Mouse (Mus musculus) liver, embryonic 12.5 days (tissue): Measurements from ENCODE around the gene Lhx6. TPM values are rescaled to one million over a fixed set of nuclear protein-coding genes. Genes with fewer than 3 reads are reported as not detected.

ENCODE experiments used
- ATAC-seq: fragments of 200-750 bp; cut with Nextera tagmentation; 2 replicates; pipeline ENCODE4 v1.8.0; 2017; ENCODE audit warnings: moderate number of reproducible peaks, mild to moderate bottlenecking, moderate library complexity
- H3K27ac ChIP-seq: fragments of 300-500 bp; sonication (generic); 2 replicates; pipeline ENCODE4 v1.5.1; 2016; ENCODE audit warnings: mild to moderate bottlenecking
- H3K27me3 ChIP-seq: fragments of 300-500 bp; sonication (generic); replicated peaks from 2 replicates; pipeline ENCODE4 v1.6.1; 2016; ENCODE audit warnings: mild to moderate bottlenecking, moderate library complexity
- H3K36me3 ChIP-seq: fragments of 300-500 bp; sonication (generic); 2 replicates; pipeline ENCODE4 v1.6.1; 2016; ENCODE audit warnings: mild to moderate bottlenecking, moderate library complexity
- H3K4me1 ChIP-seq: fragments of 300-500 bp; sonication (generic); 2 replicates; pipeline ENCODE4 v1.6.1; 2016
- H3K4me2 ChIP-seq: fragments of 300-500 bp; sonication (generic); 2 replicates; pipeline ENCODE4 v1.6.1; 2016; ENCODE audit warnings: mild to moderate bottlenecking, moderate library complexity
- H3K4me3 ChIP-seq: fragments of 300-500 bp; sonication (generic); 2 replicates; pipeline ENCODE4 v1.5.1; 2016; ENCODE audit warnings: mild to moderate bottlenecking, moderate library complexity
- H3K9ac ChIP-seq: fragments of 300-500 bp; sonication (generic); 2 replicates; pipeline ENCODE4 v1.6.1; 2016; ENCODE audit warnings: mild to moderate bottlenecking, moderate library complexity
- H3K9me3 ChIP-seq: fragments of 300-500 bp; sonication (generic); replicated peaks from 2 replicates; pipeline ENCODE4 v1.6.1; 2016; ENCODE audit warnings: mild to moderate bottlenecking, moderate library complexity
- WGBS: fragments of 180-500 bp; shearing (Covaris S2); methylation state at CpG from one replicate; pipeline ENCODE4 v1.1.7; 2016; ENCODE audit not compliant: insufficient replicate concordance; 5-methylcytosine and 5-hydroxymethylcytosine counted together
- polyA plus RNA-seq: library from polyadenylated mRNA; unstranded; fragments of >200 nt; fragmentation: Nextera tagmentation; extraction: Ambion mirVana; gene quantifications from 2 replicates; pipeline ENCODE4 v1.2.1, GENCODE M21; 2016

The Lhx6 gene
- polyA plus RNA-seq, 1 experiment from 2014 or later = 0.29 TPM

DNA sequence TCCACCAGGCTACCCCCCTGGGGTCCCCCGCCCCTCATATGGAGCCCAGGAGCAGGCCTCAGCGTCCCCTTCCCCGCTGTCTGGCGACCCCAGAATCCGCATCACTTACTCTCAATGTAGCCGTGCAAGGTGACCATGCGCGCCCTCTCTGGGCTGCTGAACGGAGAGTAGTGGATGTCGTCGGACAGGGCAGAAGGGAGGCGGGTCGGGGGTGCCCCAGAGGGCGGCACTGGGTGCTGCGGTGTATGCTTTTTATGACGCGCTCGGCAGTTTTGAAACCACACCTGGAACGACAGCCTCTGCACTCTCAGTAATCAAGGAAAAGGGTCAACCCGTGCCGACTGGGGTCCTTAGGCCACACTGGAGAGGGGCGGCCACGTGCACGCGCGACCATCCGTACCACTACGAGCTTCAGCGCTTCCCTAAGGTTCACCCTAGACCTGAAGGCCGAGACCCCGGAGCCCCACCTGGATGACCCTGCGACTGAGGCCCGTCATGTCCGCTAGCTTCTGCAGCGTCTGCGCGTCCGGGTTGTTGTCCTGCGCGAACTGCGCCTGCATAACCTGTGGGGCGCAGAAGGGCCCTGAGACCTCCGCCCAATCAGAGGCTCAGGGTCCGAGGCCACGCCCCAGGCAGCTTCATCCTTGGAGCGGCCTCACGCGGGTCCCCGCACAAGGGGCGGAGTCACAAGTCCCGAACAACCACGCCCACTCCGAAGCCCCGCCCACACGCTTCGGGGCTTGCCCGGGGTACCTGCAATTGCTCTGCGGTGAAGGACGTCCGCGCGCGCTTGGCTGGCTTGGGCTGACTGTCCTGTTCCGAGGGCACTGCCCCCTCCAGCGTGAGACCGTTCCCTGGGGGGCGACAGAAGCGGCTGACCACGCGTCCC lies 14.1 kb downstream of the Lhx6 start:
- ATAC-seq = peak; percentile 83
- Histone ChIP-seq H3K4me1 (peaks cover 16% of the 10 kb centered on the region), H3K4me3 (peak overlapping the region; percentile 54), H3K27me3 (peaks cover 98% of the 10 kb centered on the region), H3K27ac (no peak overlapping the region), H3K4me2 (peak overlapping the region; percentile 78), H3K9ac (no peak overlapping the region), H3K36me3 (no peaks in the 10 kb centered on the region), H3K9me3 (no peaks in the 10 kb centered on the region)
- 2% methylated on average over 70 of the region's 70 CpGs for WGBS

DNA sequence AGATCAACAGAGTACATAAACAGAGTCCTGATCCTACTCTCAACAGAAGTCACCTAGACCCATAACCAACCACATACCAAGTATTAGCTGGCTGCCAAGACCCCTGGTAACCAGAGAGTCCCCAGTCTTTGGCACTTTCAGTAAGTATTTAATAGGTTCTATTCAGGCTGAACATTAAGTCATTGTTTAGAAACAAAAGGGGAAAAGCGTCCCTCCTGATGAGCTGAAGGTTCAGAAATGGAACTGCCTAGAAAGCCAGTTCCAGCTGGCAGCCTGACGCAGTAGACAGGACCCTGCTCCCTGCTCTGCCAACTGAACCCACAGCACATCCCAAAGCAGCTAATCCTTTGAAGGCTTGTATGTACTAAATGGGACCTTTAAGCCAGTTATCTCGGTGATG lies 16.0 kb downstream of the Lhx6 start:
- H3K27me3 ChIP-seq = peaks cover 86% of the 10 kb centered on the region

DNA sequence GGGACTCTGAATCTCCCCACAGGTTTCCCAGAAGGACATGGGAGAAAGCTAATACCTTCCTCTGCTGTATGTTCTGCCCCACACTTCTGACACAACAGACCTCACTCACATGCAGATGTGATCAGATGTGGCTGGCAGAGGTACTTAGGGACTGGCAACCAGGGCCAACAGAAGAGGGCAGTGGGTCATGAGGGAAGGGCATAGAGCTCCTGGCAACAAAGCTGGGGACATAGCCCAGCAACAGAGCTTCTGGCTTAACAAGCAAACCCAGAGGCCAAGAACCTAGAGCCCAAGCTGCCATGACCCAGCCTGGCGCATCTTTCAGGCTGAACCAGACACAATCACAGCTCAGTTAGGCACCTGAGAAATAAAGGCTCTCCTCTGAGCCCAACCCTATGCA lies 20.2 kb downstream of the Lhx6 start:
- H3K4me1 ChIP-seq = no peaks in the 10 kb centered on the region
- H3K4me2 ChIP-seq = no peak overlapping the region
- WGBS = 57% methylated on average over 1 of the region's 1 CpGs
- H3K36me3 ChIP-seq = no peaks in the 10 kb centered on the region
- H3K9ac ChIP-seq = no peak overlapping the region
- no peak overlapping the region for H3K4me3 ChIP-seq
- H3K27ac ChIP-seq = no peak overlapping the region
- H3K27me3 ChIP-seq = peaks cover 65% of the 10 kb centered on the region
- no peaks in the 10 kb centered on the region for H3K9me3 ChIP-seq
- ATAC-seq = no peak

More for the DNA sequence above, 16.0 kb downstream of the Lhx6 start:
- Histone ChIP-seq H3K4me3 (no peak overlapping the region), H3K27ac (no peak overlapping the region), H3K36me3 (no peaks in the 10 kb centered on the region), H3K9ac (no peak overlapping the region), H3K9me3 (no peaks in the 10 kb centered on the region), H3K4me1 (peaks cover 16% of the 10 kb centered on the region), H3K4me2 (no peak overlapping the region)
- ATAC-seq = no peak
- WGBS = 45% methylated on average over 3 of the region's 3 CpGs

DNA sequence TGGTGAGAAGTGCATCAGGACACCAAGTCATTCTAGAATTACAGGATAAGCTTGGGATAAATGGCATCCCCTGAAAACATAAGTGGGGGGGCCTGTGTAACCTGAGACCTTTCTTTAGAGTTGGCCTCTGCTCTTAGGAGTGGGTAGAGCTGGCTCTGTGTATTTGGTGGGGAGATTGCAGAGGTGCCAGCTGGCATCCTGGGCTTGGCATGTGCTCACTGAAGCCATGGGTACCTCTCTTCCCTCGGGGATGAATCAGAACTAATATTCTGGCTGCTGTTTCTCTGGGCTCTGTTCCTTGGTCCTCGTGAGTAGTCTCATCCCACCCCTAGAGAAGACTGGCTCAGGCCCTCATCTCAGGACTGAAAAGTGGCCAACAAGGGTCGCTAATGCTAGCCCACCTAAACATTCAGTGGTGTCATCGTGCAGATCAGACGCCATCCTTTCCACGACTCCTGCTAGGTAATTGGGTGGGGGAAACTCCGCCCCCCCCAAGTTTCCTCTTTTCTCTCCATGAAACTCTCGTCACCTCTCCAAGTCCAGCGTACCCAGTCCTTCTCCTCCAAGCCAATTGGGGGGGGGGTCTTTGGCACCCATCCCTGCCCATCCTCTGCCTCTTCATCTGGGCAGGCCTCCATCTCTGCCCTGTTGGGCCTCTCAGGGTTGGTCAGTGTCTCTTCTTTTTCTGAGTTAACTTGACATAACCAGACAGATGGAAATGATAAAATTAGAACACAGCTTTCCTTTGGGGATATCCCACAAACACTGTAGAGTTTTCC lies 22.2 kb downstream of the Lhx6 start:
- no peak overlapping the region for H3K9ac ChIP-seq
- 60% methylated on average over 9 of the region's 9 CpGs for WGBS
- no peak overlapping the region for H3K4me3 ChIP-seq
- no peaks in the 10 kb centered on the region for H3K36me3 ChIP-seq
- H3K9me3 ChIP-seq = no peaks in the 10 kb centered on the region
- no peak overlapping the region for H3K4me2 ChIP-seq
- H3K4me1 ChIP-seq = no peaks in the 10 kb centered on the region
- no peak for ATAC-seq
- no peak overlapping the region for H3K27ac ChIP-seq
- H3K27me3 ChIP-seq = peaks cover 57% of the 10 kb centered on the region

DNA sequence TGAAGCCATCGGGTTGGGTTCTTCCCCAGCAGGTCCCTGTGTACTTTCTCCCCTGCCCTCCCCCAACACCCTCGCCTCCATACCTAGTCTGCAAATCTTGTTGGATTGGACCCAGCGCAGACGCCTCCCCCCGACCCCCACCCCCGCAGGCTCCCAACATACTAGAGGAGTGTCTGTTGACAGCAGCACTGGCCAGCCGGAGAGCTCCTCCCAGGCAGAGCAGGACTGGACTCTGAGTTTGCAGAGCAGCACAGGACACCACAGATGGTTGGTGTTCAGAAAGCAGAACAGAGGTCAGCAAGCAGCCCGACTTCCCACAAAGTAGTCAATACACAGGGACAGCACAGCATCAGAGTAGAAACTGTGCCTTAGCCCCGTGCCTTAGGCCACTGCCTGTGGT lies 23.8 kb downstream of the Lhx6 start:
- Histone ChIP-seq H3K4me1 (no peaks in the 10 kb centered on the region), H3K9ac (no peak overlapping the region), H3K27me3 (peaks cover 47% of the 10 kb centered on the region), H3K4me3 (no peak overlapping the region), H3K9me3 (no peaks in the 10 kb centered on the region), H3K36me3 (no peaks in the 10 kb centered on the region), H3K27ac (no peak overlapping the region), H3K4me2 (no peak overlapping the region)
- peak; percentile 81 for ATAC-seq
- WGBS = 34% methylated on average over 9 of the region's 9 CpGs

DNA sequence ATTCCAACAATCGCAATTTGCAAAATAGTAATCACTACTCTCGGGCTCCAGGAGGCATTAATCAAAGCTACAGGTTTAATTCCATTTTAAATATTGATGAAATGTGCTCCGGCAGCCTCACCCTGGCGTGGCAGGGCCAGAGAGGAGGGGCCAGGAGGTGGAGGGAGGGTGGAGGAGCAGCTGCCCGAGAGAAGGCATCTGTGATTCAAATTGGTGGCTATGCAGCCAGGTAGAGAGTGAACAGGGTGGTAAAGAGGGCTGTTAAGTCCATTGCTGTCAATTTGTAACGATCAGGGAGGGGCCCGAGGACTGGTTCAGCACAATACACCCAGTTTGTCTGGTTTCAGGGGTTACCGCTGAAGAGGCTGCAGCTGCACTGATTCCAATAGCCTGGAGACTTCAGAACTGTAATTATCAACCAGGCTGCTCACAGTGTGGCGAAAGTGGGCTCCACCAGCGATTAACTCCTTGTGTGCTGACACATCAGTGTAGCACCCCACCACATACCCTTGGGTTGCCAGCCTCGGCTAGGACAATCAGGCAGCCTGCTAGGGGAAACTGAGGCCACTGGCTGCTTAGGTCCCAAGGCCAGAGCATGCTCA lies 27.9 kb downstream of the Lhx6 start:
- H3K4me2 ChIP-seq = no peak overlapping the region
- no peaks in the 10 kb centered on the region for H3K9me3 ChIP-seq
- ATAC-seq = no peak
- no peak overlapping the region for H3K4me3 ChIP-seq
- no peaks in the 10 kb centered on the region for H3K4me1 ChIP-seq
- no peak overlapping the region for H3K9ac ChIP-seq
- no peak overlapping the region for H3K27ac ChIP-seq
- H3K36me3 ChIP-seq = no peaks in the 10 kb centered on the region
- WGBS = 30% methylated on average over 11 of the region's 11 CpGs
- H3K27me3 ChIP-seq = peaks cover 27% of the 10 kb centered on the region

DNA sequence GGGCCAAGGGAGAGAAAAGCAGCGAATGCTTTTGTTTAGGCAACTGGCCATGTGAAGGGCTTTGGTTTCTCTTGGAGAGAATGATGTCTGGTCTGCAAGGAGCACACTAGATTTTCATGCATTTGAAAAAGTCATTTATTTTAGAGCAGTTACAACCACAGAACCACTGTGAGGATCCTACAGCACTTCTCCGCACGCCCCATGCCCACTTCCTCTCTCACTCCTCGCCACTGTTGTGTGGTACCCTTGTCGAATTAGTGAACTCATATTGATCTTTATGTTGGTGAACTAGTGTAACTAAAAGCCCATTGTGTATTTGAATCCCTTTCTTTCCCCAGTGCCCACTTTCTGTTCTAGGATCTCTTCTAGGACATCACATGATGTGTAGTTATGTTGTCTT lies 30.0 kb downstream of the Lhx6 start:
- H3K27ac ChIP-seq = no peak overlapping the region
- H3K27me3 ChIP-seq = peaks cover 16% of the 10 kb centered on the region; the same call in 1 of the 2 replicates
- ATAC-seq = no peak
- no peaks in the 10 kb centered on the region for H3K4me1 ChIP-seq
- no peaks in the 10 kb centered on the region for H3K36me3 ChIP-seq
- H3K4me2 ChIP-seq = no peak overlapping the region
- WGBS = 59% methylated on average over 5 of the region's 5 CpGs
- H3K4me3 ChIP-seq = no peak overlapping the region
- no peak overlapping the region for H3K9ac ChIP-seq
- H3K9me3 ChIP-seq = no peaks in the 10 kb centered on the region

DNA sequence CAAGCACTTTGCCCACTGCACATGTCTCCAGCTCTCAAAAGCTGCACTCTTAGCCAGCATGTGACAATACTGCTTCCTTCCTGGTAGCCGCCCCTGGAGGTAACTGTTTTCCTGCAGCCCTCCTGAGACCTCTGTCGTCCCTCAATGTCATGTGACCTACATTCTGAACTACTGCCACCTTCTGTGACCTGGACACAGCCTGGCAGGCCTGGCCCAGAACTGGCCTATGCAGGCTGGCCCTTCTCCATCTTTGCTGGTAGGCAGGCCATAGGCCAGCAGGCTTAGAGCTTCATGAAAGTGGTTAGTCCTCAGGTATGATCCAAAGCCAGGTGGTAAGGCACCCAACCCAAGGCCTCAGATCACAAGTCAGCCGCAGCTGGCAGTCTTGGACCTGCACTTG lies 31.4 kb downstream of the Lhx6 start:
- H3K27me3 ChIP-seq = 0 out of 2 replicates have a peak, but pooled peaks cover 5% of the 10 kb centered on the region
- no peaks in the 10 kb centered on the region for H3K9me3 ChIP-seq
- ATAC-seq = no peak
- no peak overlapping the region for H3K27ac ChIP-seq
- H3K36me3 ChIP-seq = no peaks in the 10 kb centered on the region
- no peak overlapping the region for H3K9ac ChIP-seq
- 33% methylated on average over 3 of the region's 3 CpGs for WGBS
- H3K4me1 ChIP-seq = no peaks in the 10 kb centered on the region
- H3K4me3 ChIP-seq = no peak overlapping the region
- H3K4me2 ChIP-seq = no peak overlapping the region

DNA sequence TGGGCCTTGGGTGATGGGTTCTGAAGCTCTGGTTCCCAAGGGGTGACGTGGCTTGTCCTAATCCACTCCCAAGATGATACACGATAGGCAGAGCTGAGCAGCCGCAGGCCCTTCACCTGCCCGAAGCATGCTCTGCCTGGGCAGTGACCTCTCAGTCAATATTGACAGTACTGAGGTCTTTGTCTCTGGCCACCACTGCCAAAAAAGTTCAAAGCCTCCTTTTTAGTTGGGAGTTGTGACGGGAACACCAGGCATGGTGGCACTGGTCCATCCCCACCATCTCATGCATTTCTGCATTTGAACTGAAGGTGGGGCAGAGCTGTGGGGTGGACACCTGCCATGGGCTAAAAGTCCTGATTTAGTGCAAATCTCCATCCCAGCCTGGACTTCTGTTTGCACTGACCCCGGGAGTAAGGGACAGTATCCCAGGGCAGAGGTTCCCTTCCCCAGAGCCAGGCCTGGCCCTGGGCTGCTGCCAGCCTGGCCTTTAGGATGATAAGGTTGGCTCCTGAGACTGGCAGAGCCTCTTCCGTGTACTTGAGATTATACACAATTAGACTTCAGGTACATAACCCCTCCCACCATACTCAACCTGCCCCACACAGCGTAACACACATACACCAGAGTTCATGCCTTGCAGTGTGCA lies 33.4 kb downstream of the Lhx6 start:
- H3K4me2 ChIP-seq = no peak overlapping the region
- H3K9ac ChIP-seq = no peak overlapping the region
- H3K4me1 ChIP-seq = no peaks in the 10 kb centered on the region
- no peak overlapping the region for H3K27ac ChIP-seq
- 60% methylated on average over 8 of the region's 8 CpGs for WGBS
- H3K9me3 ChIP-seq = no peaks in the 10 kb centered on the region
- no peaks in the 10 kb centered on the region for H3K27me3 ChIP-seq
- no peaks in the 10 kb centered on the region for H3K36me3 ChIP-seq
- H3K4me3 ChIP-seq = no peak overlapping the region
- no peak for ATAC-seq

DNA sequence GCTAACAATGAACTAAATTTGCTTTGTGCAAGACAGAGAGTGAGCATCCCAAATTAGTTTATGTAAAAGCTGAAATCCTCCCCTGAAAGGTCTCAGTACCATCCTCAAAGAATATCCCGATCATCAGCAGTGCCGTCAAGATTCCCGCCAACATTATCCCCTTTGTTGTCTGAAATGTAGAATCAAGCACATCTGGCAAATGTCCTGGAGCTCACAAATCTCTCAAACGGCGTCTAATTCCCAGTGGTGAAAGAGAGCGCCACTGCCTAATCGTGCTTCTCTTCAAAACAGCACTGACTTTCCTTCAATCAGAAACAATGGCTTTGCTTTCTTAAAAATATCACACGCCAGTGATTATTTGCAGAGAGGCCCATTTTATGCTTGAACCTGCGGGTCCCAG lies 38.1 kb downstream of the Lhx6 start:
- Histone ChIP-seq H3K9me3 (no peaks in the 10 kb centered on the region), H3K36me3 (no peaks in the 10 kb centered on the region), H3K9ac (no peak overlapping the region), H3K27ac (no peak overlapping the region), H3K4me1 (no peaks in the 10 kb centered on the region), H3K27me3 (no peaks in the 10 kb centered on the region; the same call in 1 of the 2 replicates), H3K4me2 (no peak overlapping the region), H3K4me3 (no peak overlapping the region)
- WGBS = 63% methylated on average over 9 of the region's 9 CpGs
- no peak for ATAC-seq

DNA sequence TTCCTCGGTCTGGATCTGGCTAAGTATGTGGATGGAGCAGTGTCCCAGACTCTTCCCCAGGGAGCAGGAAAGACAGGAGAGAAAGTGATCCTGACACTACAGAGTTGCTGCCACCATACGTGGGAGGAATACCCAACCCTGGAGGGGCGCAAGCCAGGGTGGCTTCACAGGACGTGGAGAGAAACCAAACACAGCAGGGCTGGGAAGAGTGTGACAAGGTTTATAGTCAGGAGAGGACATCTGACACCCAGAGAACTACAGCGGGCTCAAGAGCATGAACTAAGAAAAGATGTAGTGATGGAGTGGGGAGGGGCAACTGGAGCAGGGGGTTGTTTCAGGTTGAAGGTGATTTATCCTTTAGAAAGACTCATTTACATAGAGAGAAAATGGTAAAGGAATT lies 43.8 kb downstream of the Lhx6 start:
- no peaks in the 10 kb centered on the region for H3K9me3 ChIP-seq
- ATAC-seq = no peak
- H3K4me2 ChIP-seq = no peak overlapping the region
- H3K27me3 ChIP-seq = peaks cover 4% of the 10 kb centered on the region
- no peak overlapping the region for H3K27ac ChIP-seq
- H3K9ac ChIP-seq = no peak overlapping the region
- H3K4me3 ChIP-seq = no peak overlapping the region
- no peaks in the 10 kb centered on the region for H3K36me3 ChIP-seq
- 55% methylated on average over 5 of the region's 5 CpGs for WGBS
- no peaks in the 10 kb centered on the region for H3K4me1 ChIP-seq
